In the genomic region with DNA sequence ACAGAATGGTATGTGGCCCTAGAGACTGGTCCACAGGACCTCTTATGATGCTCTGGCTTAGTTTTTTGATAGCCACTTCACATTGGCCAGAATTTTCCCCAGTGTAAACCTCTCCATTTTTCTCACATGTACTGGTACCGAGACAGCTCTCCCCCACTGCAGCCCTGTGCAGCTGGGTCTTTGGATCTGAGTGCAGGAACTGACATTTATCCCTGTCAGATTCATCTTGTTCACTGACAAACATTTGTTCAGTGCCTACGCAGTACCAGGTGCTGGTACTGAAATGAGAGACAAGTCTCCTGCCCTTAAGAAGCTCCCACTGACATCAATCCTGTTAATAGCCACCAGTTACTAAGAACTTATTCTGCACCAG, we compare ENCODE assay signal across 10 mouse cellular contexts. TPM values are rescaled to one million over a fixed set of nuclear protein-coding genes. Genes with fewer than 3 reads are reported as not detected.
DNase-seq lines count a peak whose midpoint lies in the region; ATAC-seq lines count a peak whose summit lies in the region.
"Had no signal": no experiment of that assay in that cellular context is flagged by ENCODE, and none has a peak within 500 bp of the region (broad histone marks: within the 10 kb centered on the region; RNA-seq: fewer than 3 reads in every experiment).

No protein-coding gene starts in this region.

- ATAC-seq in frontal cortex, adult (ENCODE audit: low TSS enrichment), result peak; percentile 46
- ATAC-seq in limb, embryonic 15.5 days (ENCODE audit: insufficient number of reproducible peaks, low FRiP score, low TSS enrichment, low read depth), result no peak

- H3K9ac ChIP-seq in limb, embryonic 15.5 days, result 0 out of 2 replicates have a peak overlapping the region, but pooled peaks have one; percentile 23

- no peaks in the 10 kb centered on the region for H3K27me3 ChIP-seq in limb, embryonic 15.5 days

- peak overlapping the region; percentile 38 for H3K4me3 ChIP-seq in limb, embryonic 15.5 days
- H3K4me3 ChIP-seq: erythroblast, embryonic 14.5 days had no signal

- H3K36me3 ChIP-seq in limb, embryonic 15.5 days, result no peaks in the 10 kb centered on the region

- 48% methylated on average over 2 of the region's 2 CpGs for WGBS in limb, embryonic 15.5 days

- no peak overlapping the region for H3K27ac ChIP-seq in limb, embryonic 15.5 days

- DNase-seq in frontal cortex, postnatal 14 days (ENCODE audit: low spot score in 2 of 2), result no peak
- DNase-seq in right cerebral cortex, adult 2 months (ENCODE audit: low spot score in 2 of 2), result peak; percentile 43 to 49
- DNase-seq in right cerebral cortex, postnatal 4 days, result no peak
- DNase-seq in cerebellum, adult 9-11 months, result no peak
- no peak for DNase-seq in cerebellum, adult 9-10 months
- no peak for DNase-seq in frontal cortex, postnatal 25 days (ENCODE audit: low spot score in 2 of 2)

- H3K9me3 ChIP-seq in limb, embryonic 15.5 days, result no peaks in the 10 kb centered on the region

- H3K4me2 ChIP-seq in limb, embryonic 15.5 days, result peak overlapping the region; percentile 74

- peaks cover 6% of the 10 kb centered on the region; the same call in 1 of the 2 replicates for H3K4me1 ChIP-seq in limb, embryonic 15.5 days

RNA-seq across cellular contexts. Expression of a gene that starts 12.1 kb away (rescaled TPM):
- polyA plus RNA-seq in limb, embryonic 15.5 days (2015; fragmentation: Nextera tagmentation; extraction: Ambion mirVana), result 0.04 TPM in 1 of 2 replicates, not detected in the other
- polyA plus RNA-seq: erythroblast, embryonic 14.5 days had no signal

RNA-seq across cellular contexts. Expression of a gene that starts 38.9 kb away (rescaled TPM):
- polyA plus RNA-seq in limb, embryonic 15.5 days (2015; fragmentation: Nextera tagmentation; extraction: Ambion mirVana), result 0.06 TPM in 1 of 2 replicates, not detected in the other
- polyA plus RNA-seq: erythroblast, embryonic 14.5 days; liver, embryonic 16.5 days had no signal

Comparison
In these comparisons a context has a peak if more than half of its experiments do, and no peak if none do; other contexts are left out.
1. DNase-seq: peak in right cerebral cortex, adult 2 months (2 of 2); none in frontal cortex, postnatal 14 days (0 of 2), right cerebral cortex, postnatal 4 days (single experiment), cerebellum, adult 9-11 months (single experiment), cerebellum, adult 9-10 months (single experiment) and frontal cortex, postnatal 25 days (0 of 2).